Comparison of ENCODE assay signal across 8 mouse cellular contexts in genomic region chr19:60889101-60889713, GRCm38 (mm10). TPM values are rescaled to one million over a fixed set of nuclear protein-coding genes. Genes with fewer than 3 reads are reported as not detected.
DNase-seq lines count a peak whose midpoint lies in the region; ATAC-seq and TF ChIP-seq lines count a peak whose summit lies in the region.

No protein-coding gene starts in this region.

- no peaks in the 10 kb centered on the region for H3K36me3 ChIP-seq in intestine, postnatal 0 days (ENCODE audit: control insufficient read depth, insufficient read depth)
- H3K36me3 ChIP-seq in limb, embryonic 15.5 days, result no peaks in the 10 kb centered on the region
- H3K36me3 ChIP-seq in midbrain, embryonic 16.5 days (ENCODE audit: control insufficient read depth, insufficient read depth, low read length), result no peaks in the 10 kb centered on the region
- no peaks in the 10 kb centered on the region for H3K36me3 ChIP-seq in testis, adult 2 months (ENCODE audit: control insufficient read depth, insufficient read depth, low read length)

- TF ChIP-seq POLR2A in testis, adult 2 months (IDR thresholded peaks at IDR 0.05; ENCODE audit: control insufficient read depth, low read depth, low read length), result no peak

- TF ChIP-seq CTCF in intestine, postnatal 0 days (IDR thresholded peaks at IDR 0.05; ENCODE audit: low read depth), result no peak
- no peak for TF ChIP-seq CTCF in testis, adult 2 months (IDR thresholded peaks at IDR 0.05; ENCODE audit: control insufficient read depth, insufficient read depth, insufficient replicate concordance, low read depth, low read length)

- WGBS in intestine, postnatal 0 days, result 2% methylated on average over 17 of the region's 17 CpGs
- 7% methylated on average over 17 of the region's 17 CpGs for WGBS in limb, embryonic 15.5 days
- WGBS in midbrain, embryonic 16.5 days, result 4% methylated on average over 17 of the region's 17 CpGs

- ATAC-seq in cerebellum, adult (ENCODE audit: insufficient number of reproducible peaks, low FRiP score, low TSS enrichment), result 0 out of 2 replicates have a peak, but pooled peaks have one; percentile 4
- peak; percentile 20; the same call in 1 of the 2 replicates for ATAC-seq in granulocyte monocyte progenitor cell, adult 5-6 weeks (replicated peaks; ENCODE audit: poor library complexity, severe bottlenecking)
- peak; percentile 78 for ATAC-seq in intestine, postnatal 0 days
- ATAC-seq in limb, embryonic 15.5 days (ENCODE audit: insufficient number of reproducible peaks, low FRiP score, low TSS enrichment, low read depth), result no peak
- no peak for ATAC-seq in midbrain, embryonic 16.5 days

- peak overlapping the region; percentile 92 for H3K4me2 ChIP-seq in intestine, postnatal 0 days (replicated peaks; ENCODE audit: low read depth)
- peak overlapping the region; percentile 66 for H3K4me2 ChIP-seq in limb, embryonic 15.5 days
- H3K4me2 ChIP-seq in midbrain, embryonic 16.5 days (ENCODE audit: low read length), result peak overlapping the region; percentile 72

- peak overlapping the region; percentile 99 for H3K27ac ChIP-seq in intestine, postnatal 0 days (ENCODE audit: low read depth, low read length)
- peak overlapping the region; percentile 97 for H3K27ac ChIP-seq in limb, embryonic 15.5 days
- H3K27ac ChIP-seq in midbrain, embryonic 16.5 days (ENCODE audit: low read length), result peak overlapping the region; percentile 93
- H3K27ac ChIP-seq in testis, adult 2 months (ENCODE audit: control insufficient read depth, insufficient read depth, low read depth, low read length), result peak overlapping the region; percentile 30

- peak overlapping the region; percentile 84 for H3K4me3 ChIP-seq in intestine, postnatal 0 days (ENCODE audit: low read depth, low read length)
- H3K4me3 ChIP-seq in limb, embryonic 15.5 days, result peak overlapping the region; percentile 80
- peak overlapping the region; percentile 82 for H3K4me3 ChIP-seq in midbrain, embryonic 16.5 days (ENCODE audit: low read depth, low read length)
- peak overlapping the region; percentile 89 for H3K4me3 ChIP-seq in testis, adult 2 months (ENCODE audit: control insufficient read depth, low read depth, low read length)

- no peaks in the 10 kb centered on the region for H3K9me3 ChIP-seq in intestine, postnatal 0 days (ENCODE audit: control insufficient read depth)
- H3K9me3 ChIP-seq in limb, embryonic 15.5 days, result no peaks in the 10 kb centered on the region
- no peaks in the 10 kb centered on the region for H3K9me3 ChIP-seq in midbrain, embryonic 16.5 days (replicated peaks; ENCODE audit: control insufficient read depth, low read length, poor library complexity, severe bottlenecking)

- H3K27me3 ChIP-seq in intestine, postnatal 0 days (replicated peaks; ENCODE audit: control insufficient read depth, insufficient read depth, low read length), result no peaks in the 10 kb centered on the region
- H3K27me3 ChIP-seq in limb, embryonic 15.5 days, result no peaks in the 10 kb centered on the region
- H3K27me3 ChIP-seq in midbrain, embryonic 16.5 days (ENCODE audit: control insufficient read depth, insufficient read depth, low read depth, low read length), result no peaks in the 10 kb centered on the region
- H3K27me3 ChIP-seq in testis, adult 2 months (ENCODE audit: control insufficient read depth, insufficient read depth, low read length), result no peaks in the 10 kb centered on the region

- H3K4me1 ChIP-seq in intestine, postnatal 0 days (replicated peaks; ENCODE audit: control insufficient read depth, insufficient read depth, low read length), result 0 out of 2 replicates have a peak, but pooled peaks cover 2% of the 10 kb centered on the region
- peaks cover 12% of the 10 kb centered on the region; the same call in 1 of the 2 replicates for H3K4me1 ChIP-seq in limb, embryonic 15.5 days
- peaks cover 20% of the 10 kb centered on the region for H3K4me1 ChIP-seq in midbrain, embryonic 16.5 days (ENCODE audit: control insufficient read depth, insufficient read depth, low read length)
- H3K4me1 ChIP-seq in testis, adult 2 months (ENCODE audit: control insufficient read depth, insufficient read depth, low read length), result peaks cover 8% of the 10 kb centered on the region

- no peak for DNase-seq in cerebellum, adult 9-10 months
- peak; percentile 80 for DNase-seq in embryo, embryonic 10.5 days (ENCODE audit: low spot score)

- peak overlapping the region; percentile 86 for H3K9ac ChIP-seq in intestine, postnatal 0 days (ENCODE audit: low read depth, low read length)
- peak overlapping the region; percentile 71 for H3K9ac ChIP-seq in limb, embryonic 15.5 days
- peak overlapping the region; percentile 79 for H3K9ac ChIP-seq in midbrain, embryonic 16.5 days (ENCODE audit: low read depth, low read length)

RNA-seq across cellular contexts. Expression of gene Grk5, which starts 0.3 kb away (rescaled TPM):
- 0.52 and 4.0 TPM in 2 replicates for total RNA-seq in granulocyte monocyte progenitor cell, adult 5-6 weeks (2014; fragmentation: Nextera tagmentation)
- total RNA-seq in granulocyte monocyte progenitor cell, adult 5-6 weeks (2017), result 0.65 and 1.1 TPM in 2 replicates
- 1.1 and 1.2 TPM in 2 replicates for polyA plus RNA-seq in intestine, postnatal 0 days (2015; fragmentation: Nextera tagmentation; extraction: Ambion mirVana)
- 1.6 and 2.5 TPM in 2 replicates for polyA plus RNA-seq in limb, embryonic 15.5 days (2015; fragmentation: Nextera tagmentation; extraction: Ambion mirVana)
- 2.3 and 2.5 TPM in 2 replicates for polyA plus RNA-seq in midbrain, embryonic 16.5 days (2015; fragmentation: Nextera tagmentation; extraction: Ambion mirVana)
- polyA plus RNA-seq in testis, adult 2 months (2012; rRNA removed), result 1.6 and 1.7 TPM in 2 replicates

RNA-seq across cellular contexts. Expression of gene Prdx3, which starts 14.9 kb away (rescaled TPM):
- total RNA-seq in granulocyte monocyte progenitor cell, adult 5-6 weeks (2014; fragmentation: Nextera tagmentation), result 98.9 and 99.6 TPM in 2 replicates
- 89.8 and 96.0 TPM in 2 replicates for total RNA-seq in granulocyte monocyte progenitor cell, adult 5-6 weeks (2017)
- 113 and 119 TPM in 2 replicates for polyA plus RNA-seq in intestine, postnatal 0 days (2015; fragmentation: Nextera tagmentation; extraction: Ambion mirVana)
- polyA plus RNA-seq in limb, embryonic 15.5 days (2015; fragmentation: Nextera tagmentation; extraction: Ambion mirVana), result 89.6 and 93.0 TPM in 2 replicates
- 94.1 and 106 TPM in 2 replicates for polyA plus RNA-seq in midbrain, embryonic 16.5 days (2015; fragmentation: Nextera tagmentation; extraction: Ambion mirVana)
- polyA plus RNA-seq in testis, adult 2 months (2012; rRNA removed), result 29.6 and 36.2 TPM in 2 replicates

RNA-seq across cellular contexts. Expression of gene Sfxn4, which starts 27.9 kb away (rescaled TPM):
- 2.6 and 4.4 TPM in 2 replicates for total RNA-seq in granulocyte monocyte progenitor cell, adult 5-6 weeks (2014; fragmentation: Nextera tagmentation)
- total RNA-seq in granulocyte monocyte progenitor cell, adult 5-6 weeks (2017), result 2.6 and 2.8 TPM in 2 replicates
- polyA plus RNA-seq in intestine, postnatal 0 days (2015; fragmentation: Nextera tagmentation; extraction: Ambion mirVana), result 1.6 and 2.0 TPM in 2 replicates
- 8.5 and 9.6 TPM in 2 replicates for polyA plus RNA-seq in limb, embryonic 15.5 days (2015; fragmentation: Nextera tagmentation; extraction: Ambion mirVana)
- polyA plus RNA-seq in midbrain, embryonic 16.5 days (2015; fragmentation: Nextera tagmentation; extraction: Ambion mirVana), result 9.4 and 11.7 TPM in 2 replicates
- polyA plus RNA-seq in testis, adult 2 months (2012; rRNA removed), result 0.49 and 1.1 TPM in 2 replicates

Comparison
In these comparisons a context has a peak if more than half of its experiments do, and no peak if none do; other contexts are left out.
1. ATAC-seq: peak in cerebellum, adult (single experiment), granulocyte monocyte progenitor cell, adult 5-6 weeks (single experiment) and intestine, postnatal 0 days (single experiment); none in limb, embryonic 15.5 days (single experiment) and midbrain, embryonic 16.5 days (single experiment).
2. H3K27ac ChIP-seq: peak in every context shown above with its lines; median percentile 99 in intestine, postnatal 0 days; 97 in limb, embryonic 15.5 days; 93 in midbrain, embryonic 16.5 days; 30 in testis, adult 2 months.
3. Peak in every context shown above with its lines, with median percentiles within 50 percentile points of each other: H3K4me2 ChIP-seq, H3K4me3 ChIP-seq and H3K9ac ChIP-seq.